Mouse (Mus musculus) stomach, adult 2 months (tissue): Measurements from ENCODE around the gene Gm28363. TPM values are rescaled to one million over a fixed set of nuclear protein-coding genes. Genes with fewer than 3 reads are reported as not detected.

Experiments
- polyA plus RNA-seq: library from polyadenylated mRNA; depleted of rRNA; stranded (reverse); fragments of >200 nt; gene quantifications from 2 replicates; pipeline ENCODE4 v1.2.3, GENCODE M21; 2012; rRNA removed

The Gm28363 gene
- not detected in 2 replicates for polyA plus RNA-seq

GRCm38 (mm10) chr1:117696831-117697230 is at the start of gene Gm28363:
Gene Gm28363, plus strand, starts transcription at chr1:117697131.

Other genes starting within 250 kb of the Gm28363 start
- not detected in 2 replicates for gene B020011L13Rik, start 84.0 kb downstream of the Gm28363 start, polyA plus RNA-seq
- not detected in 2 replicates for gene Gm28360, start 132.9 kb downstream of the Gm28363 start, polyA plus RNA-seq
- not detected in 2 replicates for gene Gm28168, start 230.9 kb downstream of the Gm28363 start, polyA plus RNA-seq